Comparison of ENCODE assay signal across 8 mouse cellular contexts in genomic region chr10:53629247-53629917, GRCm38 (mm10). TPM values are rescaled to one million over a fixed set of nuclear protein-coding genes. Genes with fewer than 3 reads are reported as not detected.
A peak's percentile ranks its signal among the peaks of the same experiment; 100 is the strongest.
DNase-seq lines count a peak whose midpoint lies in the region; ATAC-seq and TF ChIP-seq lines count a peak whose summit lies in the region.

No protein-coding gene starts in this region.

- peak overlapping the region; percentile 95 for H3K9ac ChIP-seq in ES-Bruce4 (ENCODE audit: low read depth, poor library complexity, severe bottlenecking)
- H3K9ac ChIP-seq in forebrain, embryonic 14.5 days (ENCODE audit: low read length) = peak overlapping the region; percentile 69

- peak; percentile 70 for TF ChIP-seq POLR2A in ES-Bruce4 (IDR thresholded peaks at IDR 0.05; ENCODE audit: insufficient read depth, low read length)
- TF ChIP-seq POLR2A in lung, adult 2 months (IDR thresholded peaks at IDR 0.05; ENCODE audit: borderline replicate concordance, extremely low read depth, low read depth, low read length) = peak; percentile 49; the same call in 1 of the 2 replicates

- peak overlapping the region; percentile 68 for H3K27ac ChIP-seq in ES-Bruce4 (ENCODE audit: insufficient read depth, low read length)
- peak overlapping the region; percentile 87 for H3K27ac ChIP-seq in forebrain, embryonic 14.5 days (ENCODE audit: low read depth, low read length)

- peak overlapping the region; percentile 100 for H3K4me3 ChIP-seq in ES-Bruce4 (ENCODE audit: low read depth, low read length)
- H3K4me3 ChIP-seq in forebrain, embryonic 14.5 days (ENCODE audit: low read depth, low read length) = peak overlapping the region; percentile 75
- H3K4me3 ChIP-seq in lung, adult 2 months (replicated peaks; ENCODE audit: extremely low read depth, low read depth, low read length) = peak overlapping the region; percentile 89

- no peaks in the 10 kb centered on the region for H3K27me3 ChIP-seq in ES-Bruce4 (ENCODE audit: control insufficient read depth, insufficient read depth, low read length, poor library complexity, severe bottlenecking)
- no peaks in the 10 kb centered on the region for H3K27me3 ChIP-seq in forebrain, embryonic 14.5 days (replicated peaks; ENCODE audit: control insufficient read depth, insufficient read depth, low read length)

- no peaks in the 10 kb centered on the region for H3K9me3 ChIP-seq in ES-Bruce4 (replicated peaks; ENCODE audit: control insufficient read depth, insufficient read depth, low read length, poor library complexity, severe bottlenecking)
- no peaks in the 10 kb centered on the region for H3K9me3 ChIP-seq in forebrain, embryonic 14.5 days (replicated peaks; ENCODE audit: control insufficient read depth, low read length)

- TF ChIP-seq EP300 in ES-Bruce4 (IDR thresholded peaks at IDR 0.05; ENCODE audit: insufficient read depth, low read depth, low read length) = no peak

- peak; percentile 37 for TF ChIP-seq CTCF in ES-Bruce4 (IDR thresholded peaks at IDR 0.05; ENCODE audit: low read depth, low read length)
- TF ChIP-seq CTCF in lung, adult 2 months (IDR thresholded peaks at IDR 0.05; ENCODE audit: insufficient read depth, low read length) = no peak

- DNase-seq in forebrain, embryonic 14.5 days (ENCODE audit: low spot score) = peak; percentile 94
- DNase-seq in heart, postnatal 25 days (ENCODE audit: low spot score) = peak; percentile 75
- DNase-seq in layer of hippocampus, adult 18-20 months (ENCODE audit: low spot score in 2 of 2) = peak; percentile 81 to 89
- peak; percentile 90 for DNase-seq in lung, adult 2 months
- DNase-seq in thymus, adult 18-20 months = peak; percentile 83 to 89

- WGBS in forebrain, embryonic 14.5 days = under 1% methylated on average over 67 of the region's 67 CpGs
- WGBS in lung, adult 2 months = under 1% methylated on average over 65 of the region's 67 CpGs

- no peaks in the 10 kb centered on the region for H3K4me1 ChIP-seq in ES-Bruce4 (ENCODE audit: control insufficient read depth, insufficient read depth, low read length)
- H3K4me1 ChIP-seq in forebrain, embryonic 14.5 days (ENCODE audit: control insufficient read depth, insufficient read depth, low read length) = peaks cover 2% of the 10 kb centered on the region; the same call in 1 of the 2 replicates
- no peaks in the 10 kb centered on the region for H3K4me1 ChIP-seq in lung, adult 2 months (ENCODE audit: control insufficient read depth, insufficient read depth, low read length)

- H3K4me2 ChIP-seq in forebrain, embryonic 14.5 days (ENCODE audit: low read length) = peak overlapping the region; percentile 47

- ATAC-seq in cerebellum, adult (ENCODE audit: insufficient number of reproducible peaks, low FRiP score, low TSS enrichment) = peak; percentile 80
- peak; percentile 85 for ATAC-seq in forebrain, embryonic 14.5 days
- ATAC-seq in neutrophil, adult 5-6 weeks (ENCODE audit: extremely low read depth, insufficient number of reproducible peaks, low FRiP score, poor library complexity, severe bottlenecking) = peak; percentile 69

- peaks cover 7% of the 10 kb centered on the region; the same call in 1 of the 2 replicates for H3K36me3 ChIP-seq in ES-Bruce4 (ENCODE audit: control insufficient read depth, insufficient read depth, low read length, poor library complexity, severe bottlenecking)
- H3K36me3 ChIP-seq in forebrain, embryonic 14.5 days (ENCODE audit: control insufficient read depth, insufficient read depth, low read length) = no peaks in the 10 kb centered on the region

- intact Hi-C loops in heart, postnatal 25 days (cut with DNase I) = loop anchor here (1.0 kb wide), 1 partner anchor 27 kb away; no protein-coding TSS in a partner anchor

RNA-seq across cellular contexts. Expression of gene Mcm9, which starts 0.9 kb away (rescaled TPM):
- polyA plus RNA-seq in ES-Bruce4 (2011; ENCODE audit: insufficient read depth, insufficient read length, low read depth, missing spikeins) = 12.8 and 13.9 TPM in 2 replicates
- 9.1 and 11.6 TPM in 2 replicates for polyA plus RNA-seq in forebrain, embryonic 14.5 days (2014; fragmentation: Nextera tagmentation; extraction: Ambion mirVana)
- 1 to 10 TPM; 2.6 TPM for total RNA-seq in heart, postnatal 25 days (2021)
- total RNA-seq in layer of hippocampus, adult 18-20 months (2021) = 1 to 10 TPM; 4.5 to 5.0 TPM
- 2.3 and 2.7 TPM in 2 replicates for polyA plus RNA-seq in lung, adult 2 months (2012; rRNA removed)
- 22.5 and 29.1 TPM in 2 replicates for total RNA-seq in neutrophil, adult 5-6 weeks (2017)

RNA-seq across cellular contexts. Expression of gene Asf1a, which starts 32.8 kb away (rescaled TPM):
- 50.4 and 59.0 TPM in 2 replicates for polyA plus RNA-seq in ES-Bruce4 (2011; ENCODE audit: insufficient read depth, insufficient read length, low read depth, missing spikeins)
- 107 and 119 TPM in 2 replicates for polyA plus RNA-seq in forebrain, embryonic 14.5 days (2014; fragmentation: Nextera tagmentation; extraction: Ambion mirVana)
- total RNA-seq in heart, postnatal 25 days (2021) = 10 to 100 TPM; 28.5 to 30.7 TPM
- 10 to 100 TPM; 22.7 to 25.0 TPM for total RNA-seq in layer of hippocampus, adult 18-20 months (2021)
- polyA plus RNA-seq in lung, adult 2 months (2012; rRNA removed) = 4.0 and 5.1 TPM in 2 replicates
- 24.3 and 37.1 TPM in 2 replicates for total RNA-seq in neutrophil, adult 5-6 weeks (2017)

Comparison
In these comparisons a context has a peak if more than half of its experiments do, and no peak if none do; other contexts are left out.
1. Peak in every context shown above with its lines: DNase-seq, ATAC-seq, H3K4me3 ChIP-seq and H3K27ac ChIP-seq.